Mouse (Mus musculus) forebrain, postnatal 0 days (tissue): ENCODE measurements around the gene Tmem164. TPM values are rescaled to one million over a fixed set of nuclear protein-coding genes. Genes with fewer than 3 reads are reported as not detected.

ENCODE experiments used
- ATAC-seq: fragments of 200-750 bp; cut with Nextera tagmentation; 2 replicates; pipeline ENCODE4 v1.8.0; 2017; ENCODE audit warnings: mild to moderate bottlenecking, moderate library complexity
- DNase-seq: peaks from one replicate; pipeline ENCODE4 v3.0.0-alpha.2; 2015
- H3K27ac ChIP-seq: fragments of 300-500 bp; sonication (generic); 2 replicates; pipeline ENCODE4 v1.5.1; 2014; ENCODE audit warnings: low read depth, mild to moderate bottlenecking, antibody characterized with exemption, low read length, moderate library complexity, mixed read lengths
- H3K27me3 ChIP-seq: fragments of 300-500 bp; sonication (generic); 2 replicates; pipeline ENCODE4 v1.6.1; 2014; ENCODE audit warnings: mild to moderate bottlenecking, low read length, mixed read lengths; ENCODE audit not compliant: insufficient read depth
- H3K36me3 ChIP-seq: fragments of 300-500 bp; sonication (generic); 2 replicates; pipeline ENCODE4 v1.6.1; 2014; ENCODE audit warnings: mild to moderate bottlenecking, moderate library complexity; ENCODE audit not compliant: insufficient read depth
- H3K4me1 ChIP-seq: fragments of 300-500 bp; sonication (generic); 2 replicates; pipeline ENCODE4 v1.6.1; 2014; ENCODE audit warnings: antibody characterized with exemption; ENCODE audit not compliant: insufficient read depth
- H3K4me2 ChIP-seq: fragments of 300-500 bp; sonication (generic); 2 replicates; pipeline ENCODE4 v1.6.1; 2014; ENCODE audit warnings: low read depth, mild to moderate bottlenecking, moderate library complexity
- H3K4me3 ChIP-seq: fragments of 300-500 bp; sonication (generic); 2 replicates; pipeline ENCODE4 v1.5.1; 2014; ENCODE audit warnings: low read depth, low read length, mixed read lengths
- H3K9ac ChIP-seq: fragments of 300-500 bp; sonication (generic); 2 replicates; pipeline ENCODE4 v1.6.1; 2014; ENCODE audit warnings: mild to moderate bottlenecking
- H3K9me3 ChIP-seq: fragments of 300-500 bp; sonication (generic); 2 replicates; pipeline ENCODE4 v1.6.1; 2016; ENCODE audit warnings: low read length
- CTCF ChIP-seq: sonication (generic); IDR thresholded peaks from 2 replicates; pipeline ENCODE4 v1.5.1; 2016; ENCODE audit warnings: antibody characterized with exemption, control low read depth, low read depth
- WGBS: fragments of 180-500 bp; shearing (Covaris S2); extraction: QIAGEN DNeasy Blood & Tissue Kit; methylation state at CpG from one replicate; pipeline ENCODE4 v1.1.7; 2014; 5-methylcytosine and 5-hydroxymethylcytosine counted together
- polyA plus RNA-seq: library from polyadenylated mRNA; unstranded; fragments of >200 nt; fragmentation: Nextera tagmentation; extraction: Ambion mirVana; gene quantifications from 2 replicates; pipeline ENCODE4 v1.2.1, GENCODE M21; 2015
- total RNA-seq: library from RNA; depleted of rRNA; stranded (reverse); fragments of >200 nt; gene quantifications from 2 replicates; pipeline ENCODE4 v1.2.3, GENCODE M21; 2014

Gene Tmem164
- total and polyA plus RNA-seq, 2 experiments from 2014 or later = 17.2 to 33.9 TPM

DNA sequence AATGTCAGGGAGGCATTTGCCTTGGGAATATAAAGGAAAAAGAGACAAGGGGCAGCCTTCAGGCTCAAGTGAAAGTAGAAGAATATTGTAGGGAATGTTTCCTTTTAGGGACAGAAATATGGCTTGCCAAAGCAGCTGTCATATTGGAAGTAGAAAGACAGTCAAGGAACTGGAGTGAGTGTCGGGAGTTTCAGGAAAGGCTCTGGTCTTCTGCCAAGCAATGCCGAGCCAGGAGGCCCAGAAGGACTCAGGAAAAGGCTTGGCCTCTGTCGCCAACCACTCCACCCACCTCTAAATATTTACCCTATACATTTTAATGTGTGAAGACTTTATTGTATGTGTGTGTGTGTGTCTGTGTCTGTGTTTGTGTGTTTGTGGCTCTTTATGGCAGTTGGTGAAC, 21.4 kb downstream of the Tmem164 start:
- ATAC-seq (no peak), DNase-seq (no peak)
- H3K9me3 ChIP-seq = no peaks in the 10 kb centered on the region
- no peaks in the 10 kb centered on the region for H3K36me3 ChIP-seq
- TF ChIP-seq CTCF = no peak
- no peak overlapping the region for H3K27ac ChIP-seq
- 41% methylated on average over 3 of the region's 3 CpGs for WGBS
- no peak overlapping the region for H3K4me3 ChIP-seq
- no peak overlapping the region for H3K4me2 ChIP-seq
- H3K27me3 ChIP-seq = no peaks in the 10 kb centered on the region
- no peak overlapping the region for H3K9ac ChIP-seq
- no peaks in the 10 kb centered on the region for H3K4me1 ChIP-seq

DNA sequence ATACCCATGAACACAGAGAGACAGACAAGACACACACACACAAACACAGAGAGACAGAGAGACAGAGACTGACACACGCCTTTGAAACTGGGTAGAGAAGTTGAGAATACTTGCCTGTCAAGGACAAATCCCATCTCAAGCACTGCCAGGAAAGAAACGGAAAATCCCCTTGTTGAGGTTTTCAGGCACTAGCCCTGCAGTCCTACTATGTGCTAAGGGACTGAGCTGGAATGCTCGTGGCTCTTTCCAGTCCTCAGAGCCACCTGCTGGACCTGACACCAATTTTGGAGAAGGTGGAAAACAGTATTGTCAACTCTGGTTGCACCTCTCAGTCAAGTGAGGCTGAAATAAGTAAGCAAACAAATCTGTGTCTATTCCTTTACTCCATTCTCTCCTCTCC, 22.7 kb downstream of the Tmem164 start:
- WGBS = 73% methylated on average over 3 of the region's 3 CpGs
- H3K4me1 ChIP-seq = no peaks in the 10 kb centered on the region
- no peak for DNase-seq
- H3K9ac ChIP-seq = no peak overlapping the region
- ATAC-seq = no peak
- H3K27me3 ChIP-seq = no peaks in the 10 kb centered on the region
- H3K9me3 ChIP-seq = no peaks in the 10 kb centered on the region
- no peak overlapping the region for H3K4me3 ChIP-seq
- H3K36me3 ChIP-seq = no peaks in the 10 kb centered on the region
- TF ChIP-seq CTCF = no peak
- no peak overlapping the region for H3K27ac ChIP-seq
- no peak overlapping the region for H3K4me2 ChIP-seq

DNA sequence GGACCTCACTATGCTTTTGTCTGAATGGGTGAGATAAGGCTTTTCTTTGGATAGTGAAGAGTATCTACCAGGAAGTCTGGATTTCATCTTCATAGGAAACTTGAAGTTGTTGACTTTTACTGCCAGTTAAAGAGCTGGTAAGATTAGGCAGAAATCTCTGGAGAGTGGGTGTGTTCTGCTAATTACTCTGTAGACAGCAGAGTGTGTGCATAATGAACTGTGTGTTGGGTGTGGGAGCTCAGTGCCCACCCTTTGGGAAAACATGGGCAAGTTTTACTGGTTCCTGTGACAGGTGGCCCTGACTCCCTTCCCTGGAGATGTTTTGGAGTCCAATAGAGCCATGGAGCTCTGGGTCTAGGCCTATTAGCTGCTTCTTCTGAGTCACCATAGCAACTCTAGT, 27.1 kb downstream of the Tmem164 start:
- TF ChIP-seq CTCF = no peak
- no peak overlapping the region for H3K4me2 ChIP-seq

DNA sequence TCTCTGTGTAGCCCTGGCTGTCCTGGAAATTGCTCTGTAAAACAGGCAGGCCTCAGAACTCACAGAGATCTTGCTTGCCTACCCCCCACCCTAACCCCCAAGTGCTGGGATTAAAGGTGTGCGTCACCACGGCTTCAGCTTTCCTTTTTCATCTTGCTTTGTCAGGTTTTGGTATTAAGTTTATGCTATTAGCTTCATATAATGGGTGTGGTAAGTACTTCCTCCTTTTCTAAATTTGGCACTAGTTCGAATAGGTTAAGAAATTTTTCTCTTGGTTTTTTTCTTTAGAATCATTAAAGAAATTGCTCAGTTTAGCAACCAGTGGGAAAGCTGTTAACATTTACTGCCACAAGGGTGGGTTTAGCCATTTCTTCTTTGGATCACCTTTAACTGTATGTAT, 34.8 kb downstream of the Tmem164 start:
- DNase-seq (no peak), ATAC-seq (no peak)
- no peak overlapping the region for H3K4me2 ChIP-seq
- 81% methylated on average over 3 of the region's 3 CpGs for WGBS
- no peaks in the 10 kb centered on the region for H3K27me3 ChIP-seq
- no peak overlapping the region for H3K4me3 ChIP-seq
- TF ChIP-seq CTCF = no peak
- no peaks in the 10 kb centered on the region for H3K4me1 ChIP-seq
- no peak overlapping the region for H3K27ac ChIP-seq
- H3K36me3 ChIP-seq = no peaks in the 10 kb centered on the region
- no peak overlapping the region for H3K9ac ChIP-seq
- H3K9me3 ChIP-seq = no peaks in the 10 kb centered on the region

More for the DNA sequence above, 27.1 kb downstream of the Tmem164 start:
- DNase-seq (no peak), ATAC-seq (no peak)
- Histone ChIP-seq H3K4me1 (no peaks in the 10 kb centered on the region), H3K27ac (no peak overlapping the region), H3K36me3 (no peaks in the 10 kb centered on the region), H3K4me3 (no peak overlapping the region), H3K9me3 (no peaks in the 10 kb centered on the region), H3K27me3 (no peaks in the 10 kb centered on the region), H3K9ac (no peak overlapping the region)

DNA sequence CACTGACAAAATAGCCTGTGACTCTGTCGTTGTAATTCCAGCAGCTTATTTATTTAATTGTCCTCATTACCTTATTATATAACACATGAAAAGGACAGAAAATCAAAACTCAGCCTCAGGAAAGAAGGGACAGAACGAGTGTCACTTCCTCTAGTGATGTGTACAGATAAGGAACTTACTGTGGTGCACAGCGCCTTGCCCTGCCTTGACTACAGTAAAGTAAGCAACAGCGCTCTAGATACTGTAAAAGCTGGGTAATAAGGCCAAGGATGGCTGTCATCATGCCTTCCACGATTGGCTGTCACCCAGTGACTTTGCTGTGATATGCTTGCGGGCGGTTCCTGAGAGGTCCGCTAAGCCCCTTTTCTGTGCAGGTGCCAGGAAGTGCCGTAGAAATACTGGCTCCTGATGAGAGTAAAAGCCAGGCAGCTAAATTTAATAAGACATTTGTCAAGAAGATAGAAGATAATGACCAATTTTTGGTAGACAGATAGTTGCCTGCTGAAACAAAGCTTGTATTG, 36.8 kb downstream of the Tmem164 start:
- Histone ChIP-seq H3K4me3 (no peak overlapping the region), H3K27ac (no peak overlapping the region), H3K4me2 (no peak overlapping the region), H3K9me3 (no peaks in the 10 kb centered on the region), H3K36me3 (no peaks in the 10 kb centered on the region), H3K27me3 (no peaks in the 10 kb centered on the region), H3K9ac (no peak overlapping the region), H3K4me1 (no peaks in the 10 kb centered on the region)
- WGBS = 65% methylated on average over 9 of the region's 9 CpGs
- peak; percentile 27 for ATAC-seq
- no peak for TF ChIP-seq CTCF
- DNase-seq = no peak

DNA sequence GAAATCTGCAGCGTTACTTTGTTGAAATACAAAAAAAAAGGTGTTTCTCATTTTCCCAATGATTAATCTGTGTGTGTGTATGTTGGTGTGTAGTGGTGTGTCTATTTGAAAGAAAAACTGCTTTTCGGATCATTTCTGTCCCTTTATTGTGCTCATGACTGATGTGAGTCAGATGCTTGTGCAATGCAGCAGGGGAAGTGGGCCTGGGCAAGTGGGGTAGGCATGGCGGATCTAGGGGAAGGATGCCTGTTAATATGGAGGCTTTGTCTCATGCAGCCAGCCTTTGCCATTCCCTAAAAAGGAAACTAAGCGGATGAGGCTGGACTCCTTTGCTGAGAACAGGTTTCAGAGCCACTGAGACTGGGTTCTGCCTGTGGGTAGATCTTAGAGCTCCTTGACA, 37.6 kb downstream of the Tmem164 start:
- 84% methylated on average over 4 of the region's 4 CpGs for WGBS
- no peak overlapping the region for H3K4me3 ChIP-seq
- H3K9ac ChIP-seq = no peak overlapping the region
- no peaks in the 10 kb centered on the region for H3K4me1 ChIP-seq
- no peak for ATAC-seq
- H3K9me3 ChIP-seq = no peaks in the 10 kb centered on the region
- H3K27me3 ChIP-seq = no peaks in the 10 kb centered on the region
- no peak for DNase-seq
- TF ChIP-seq CTCF = no peak
- H3K36me3 ChIP-seq = no peaks in the 10 kb centered on the region
- no peak overlapping the region for H3K4me2 ChIP-seq
- H3K27ac ChIP-seq = no peak overlapping the region

DNA sequence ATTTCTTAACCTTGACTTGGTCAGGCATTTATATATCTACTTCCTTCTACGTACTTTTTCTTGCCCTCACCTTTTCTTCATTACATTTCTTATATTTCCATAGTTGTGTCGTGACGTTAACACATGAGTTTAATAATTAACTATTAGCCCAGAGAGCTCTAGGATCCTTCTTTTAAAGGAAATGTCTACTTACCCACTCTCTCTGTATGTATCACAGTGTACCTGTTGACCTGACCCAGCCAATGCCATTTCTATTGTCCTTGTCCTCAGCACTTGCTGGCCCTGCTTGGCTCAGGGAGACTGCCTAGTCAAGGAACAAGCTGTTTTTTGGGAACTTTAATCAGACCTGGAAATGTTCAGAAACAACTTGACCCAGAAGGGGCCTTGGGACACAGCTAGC, 40.7 kb downstream of the Tmem164 start:
- H3K9me3 ChIP-seq = no peaks in the 10 kb centered on the region
- peaks cover 3% of the 10 kb centered on the region; the same call in 1 of the 2 replicates for H3K4me1 ChIP-seq
- H3K4me3 ChIP-seq = no peak overlapping the region
- no peaks in the 10 kb centered on the region for H3K27me3 ChIP-seq
- H3K27ac ChIP-seq = no peak overlapping the region
- 93% methylated on average over 3 of the region's 3 CpGs for WGBS
- DNase-seq (no peak), ATAC-seq (no peak)
- no peak overlapping the region for H3K4me2 ChIP-seq
- no peak for TF ChIP-seq CTCF
- H3K36me3 ChIP-seq = no peaks in the 10 kb centered on the region
- no peak overlapping the region for H3K9ac ChIP-seq

DNA sequence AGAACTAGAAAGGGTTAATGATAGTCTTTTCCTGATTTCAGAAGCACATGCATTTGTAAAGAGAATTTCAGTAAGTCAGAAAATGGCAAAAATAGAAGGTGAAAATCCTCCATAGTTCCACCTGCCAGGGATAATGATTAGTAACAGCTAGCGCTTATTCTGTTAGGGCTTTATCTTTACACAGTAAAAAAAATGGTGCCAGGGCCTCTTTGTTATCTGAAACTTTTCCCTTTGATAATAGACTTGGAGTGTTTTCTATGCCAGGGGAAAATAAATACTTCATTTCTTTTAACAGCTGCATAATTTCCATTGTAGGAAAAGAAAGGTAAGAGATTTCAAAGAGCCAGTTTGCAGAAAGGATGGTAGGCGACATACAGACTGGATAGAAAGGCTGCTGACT, 43.0 kb downstream of the Tmem164 start:
- WGBS = 78% methylated on average over 2 of the region's 2 CpGs
- TF ChIP-seq CTCF = no peak

More for the DNA sequence above, 43.0 kb downstream of the Tmem164 start:
- H3K9ac ChIP-seq = no peak overlapping the region
- ATAC-seq (no peak), DNase-seq (no peak)
- H3K27me3 ChIP-seq = no peaks in the 10 kb centered on the region
- H3K27ac ChIP-seq = no peak overlapping the region
- H3K4me1 ChIP-seq = peaks cover 4% of the 10 kb centered on the region; the same call in 1 of the 2 replicates
- no peaks in the 10 kb centered on the region for H3K36me3 ChIP-seq
- H3K4me2 ChIP-seq = no peak overlapping the region
- no peaks in the 10 kb centered on the region for H3K9me3 ChIP-seq
- H3K4me3 ChIP-seq = no peak overlapping the region
